Mouse (Mus musculus) embryonic facial prominence, embryonic 13.5 days (tissue): ENCODE measurements at regions not wholly inside any gene's neighbourhood (a gene's known extent, or its start where the extent isn't known, plus 50 kb on each side); places are given as distances from the start of the nearest gene placed in this dataset.

ENCODE experiments used
- ATAC-seq: fragments of 200-750 bp; cut with Nextera tagmentation; 2 replicates; pipeline ENCODE4 v1.8.0; 2017; ENCODE audit warnings: low read depth; ENCODE audit not compliant: insufficient number of reproducible peaks, insufficient read depth, low FRiP score, low TSS enrichment
- H3K27ac ChIP-seq: fragments of 300-500 bp; sonication (generic); 2 replicates; pipeline ENCODE4 v1.5.1; 2015; ENCODE audit warnings: moderate library complexity, mild to moderate bottlenecking, inconsistent platforms
- H3K27me3 ChIP-seq: fragments of 300-500 bp; sonication (generic); 2 replicates; pipeline ENCODE4 v1.6.1; 2015; ENCODE audit warnings: mild to moderate bottlenecking, inconsistent platforms
- H3K36me3 ChIP-seq: fragments of 300-500 bp; sonication (generic); 2 replicates; pipeline ENCODE4 v1.6.1; 2015; ENCODE audit warnings: mild to moderate bottlenecking, inconsistent platforms
- H3K4me1 ChIP-seq: fragments of 300-500 bp; sonication (generic); 2 replicates; pipeline ENCODE4 v1.6.1; 2015; ENCODE audit warnings: inconsistent platforms
- H3K4me2 ChIP-seq: fragments of 300-500 bp; sonication (generic); 2 replicates; pipeline ENCODE4 v1.6.1; 2015; ENCODE audit warnings: moderate library complexity, mild to moderate bottlenecking, inconsistent platforms
- H3K4me3 ChIP-seq: fragments of 300-500 bp; sonication (generic); 2 replicates; pipeline ENCODE4 v1.5.1; 2015; ENCODE audit warnings: mild to moderate bottlenecking, inconsistent platforms
- H3K9ac ChIP-seq: fragments of 300-500 bp; sonication (generic); 2 replicates; pipeline ENCODE4 v1.6.1; 2015; ENCODE audit warnings: mild to moderate bottlenecking, inconsistent platforms
- H3K9me3 ChIP-seq: fragments of 300-500 bp; sonication (generic); 2 replicates; pipeline ENCODE4 v1.6.1; 2016; ENCODE audit warnings: inconsistent platforms
- WGBS: fragments of 180-500 bp; shearing (Covaris S2); methylation state at CpG from one replicate; pipeline ENCODE4 v1.1.7; 2015; ENCODE audit warnings: mixed read lengths; 5-methylcytosine and 5-hydroxymethylcytosine counted together

DNA sequence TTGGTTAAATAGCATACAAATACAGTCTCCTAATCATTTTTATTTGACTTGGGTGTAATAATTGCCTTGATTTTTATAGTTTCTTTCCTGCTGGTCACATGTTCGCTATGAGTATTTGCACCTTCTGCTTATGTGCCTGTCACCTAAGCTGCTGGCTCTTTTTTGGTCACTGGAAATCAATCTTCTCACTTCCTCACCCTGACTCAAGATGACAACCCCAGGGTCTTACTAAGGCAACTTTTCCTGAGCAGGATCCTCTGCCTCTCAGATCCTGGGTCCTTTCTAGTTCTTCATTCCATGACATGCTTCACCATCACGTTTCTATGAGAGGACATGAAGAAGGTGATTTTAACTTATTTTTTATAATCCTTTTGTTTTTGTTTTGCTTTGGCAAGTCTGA lies 762.6 kb upstream of the Lrrc6 start:
- H3K27me3 ChIP-seq: no peaks in the 10 kb centered on the region
- peak overlapping the region; percentile 68 for H3K27ac ChIP-seq
- H3K4me1 ChIP-seq: peaks cover 8% of the 10 kb centered on the region
- 64% methylated on average over 2 of the region's 2 CpGs for WGBS
- ATAC-seq: no peak
- H3K9ac ChIP-seq: no peak overlapping the region
- H3K36me3 ChIP-seq: no peaks in the 10 kb centered on the region
- H3K9me3 ChIP-seq: no peaks in the 10 kb centered on the region
- no peak overlapping the region for H3K4me3 ChIP-seq
- H3K4me2 ChIP-seq: 0 out of 2 replicates have a peak overlapping the region, but pooled peaks have one; percentile 30

- H3K4me2 ChIP-seq: no peak overlapping the region
- no peak overlapping the region for H3K27ac ChIP-seq
- H3K9ac ChIP-seq: no peak overlapping the region
- H3K4me1 ChIP-seq: peaks cover 8% of the 10 kb centered on the region
- H3K36me3 ChIP-seq: no peaks in the 10 kb centered on the region
- WGBS: 97% methylated on average over 2 of the region's 2 CpGs
- H3K9me3 ChIP-seq: no peaks in the 10 kb centered on the region
- no peak for ATAC-seq
- no peak overlapping the region for H3K4me3 ChIP-seq
- no peaks in the 10 kb centered on the region for H3K27me3 ChIP-seq
Observed at GRCm38 (mm10) chr15:67262269-67262668, 761.6 kb upstream of the Lrrc6 start.

- Histone ChIP-seq H3K4me1 (peaks cover 8% of the 10 kb centered on the region), H3K9ac (no peak overlapping the region), H3K27me3 (no peaks in the 10 kb centered on the region), H3K4me3 (no peak overlapping the region), H3K36me3 (no peaks in the 10 kb centered on the region), H3K27ac (no peak overlapping the region), H3K9me3 (no peaks in the 10 kb centered on the region), H3K4me2 (no peak overlapping the region)
- 78% methylated on average over 3 of the region's 3 CpGs for WGBS
- no peak for ATAC-seq
Observed at GRCm38 (mm10) chr15:67260666-67261065, 760.0 kb upstream of the Lrrc6 start.

DNA sequence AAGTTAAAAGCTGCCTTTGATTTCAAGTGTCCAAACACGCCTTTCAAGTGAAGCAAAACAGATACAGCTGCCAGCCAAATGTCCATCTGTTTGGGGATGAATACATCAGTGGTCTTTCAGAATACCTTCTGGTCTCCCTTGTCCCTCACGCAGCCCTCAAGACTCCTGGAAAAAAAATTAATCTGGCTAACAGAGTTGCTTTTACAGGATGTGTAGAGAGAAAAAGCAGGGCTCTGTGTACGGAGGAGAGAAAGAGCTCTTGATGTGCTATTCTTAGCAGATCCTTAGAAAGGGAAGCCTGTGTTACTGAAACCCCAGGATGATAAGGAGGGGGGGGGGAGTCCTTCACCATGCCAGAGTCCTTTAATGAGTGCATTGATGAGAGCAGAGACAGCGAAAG lies 748.4 kb upstream of the Lrrc6 start:
- H3K27me3 ChIP-seq: no peaks in the 10 kb centered on the region
- H3K27ac ChIP-seq: no peak overlapping the region
- WGBS: 24% methylated on average over 4 of the region's 4 CpGs
- H3K9ac ChIP-seq: no peak overlapping the region
- H3K4me3 ChIP-seq: no peak overlapping the region
- no peaks in the 10 kb centered on the region for H3K36me3 ChIP-seq
- ATAC-seq: no peak
- no peaks in the 10 kb centered on the region for H3K9me3 ChIP-seq
- no peak overlapping the region for H3K4me2 ChIP-seq
- no peaks in the 10 kb centered on the region for H3K4me1 ChIP-seq

GRCm38 (mm10) chr15:67248471-67248870 lies 747.8 kb upstream of the Lrrc6 start:
- H3K27ac ChIP-seq: no peak overlapping the region
- ATAC-seq: no peak
- H3K4me1 ChIP-seq: no peaks in the 10 kb centered on the region
- H3K4me2 ChIP-seq: no peak overlapping the region
- H3K4me3 ChIP-seq: no peak overlapping the region
- no peak overlapping the region for H3K9ac ChIP-seq
- H3K27me3 ChIP-seq: no peaks in the 10 kb centered on the region
- H3K9me3 ChIP-seq: no peaks in the 10 kb centered on the region
- H3K36me3 ChIP-seq: no peaks in the 10 kb centered on the region

- H3K4me2 ChIP-seq: no peak overlapping the region
- no peak for ATAC-seq
- H3K4me1 ChIP-seq: no peaks in the 10 kb centered on the region
- H3K9me3 ChIP-seq: no peaks in the 10 kb centered on the region
- no peak overlapping the region for H3K9ac ChIP-seq
- H3K4me3 ChIP-seq: no peak overlapping the region
- 71% methylated on average over 4 of the region's 4 CpGs for WGBS
- no peaks in the 10 kb centered on the region for H3K27me3 ChIP-seq
- H3K36me3 ChIP-seq: no peaks in the 10 kb centered on the region
- no peak overlapping the region for H3K27ac ChIP-seq
Observed at GRCm38 (mm10) chr15:67245658-67246268, 745.1 kb upstream of the Lrrc6 start.

- Histone ChIP-seq H3K27ac (no peak overlapping the region), H3K4me3 (no peak overlapping the region), H3K9me3 (no peaks in the 10 kb centered on the region), H3K4me1 (no peaks in the 10 kb centered on the region), H3K27me3 (no peaks in the 10 kb centered on the region), H3K9ac (no peak overlapping the region), H3K36me3 (no peaks in the 10 kb centered on the region), H3K4me2 (no peak overlapping the region)
- ATAC-seq: no peak
- WGBS: 66% methylated on average over 10 of the region's 10 CpGs
Observed at GRCm38 (mm10) chr15:67244908-67245657, 744.4 kb upstream of the Lrrc6 start.

- ATAC-seq: no peak
- H3K4me3 ChIP-seq: no peak overlapping the region
- no peaks in the 10 kb centered on the region for H3K36me3 ChIP-seq
- no peak overlapping the region for H3K4me2 ChIP-seq
- H3K9me3 ChIP-seq: no peaks in the 10 kb centered on the region
- 79% methylated on average over 5 of the region's 5 CpGs for WGBS
- no peak overlapping the region for H3K9ac ChIP-seq
- H3K27me3 ChIP-seq: no peaks in the 10 kb centered on the region
- no peak overlapping the region for H3K27ac ChIP-seq
- H3K4me1 ChIP-seq: no peaks in the 10 kb centered on the region
Observed at GRCm38 (mm10) chr15:67235107-67235785, 734.5 kb upstream of the Lrrc6 start.

DNA sequence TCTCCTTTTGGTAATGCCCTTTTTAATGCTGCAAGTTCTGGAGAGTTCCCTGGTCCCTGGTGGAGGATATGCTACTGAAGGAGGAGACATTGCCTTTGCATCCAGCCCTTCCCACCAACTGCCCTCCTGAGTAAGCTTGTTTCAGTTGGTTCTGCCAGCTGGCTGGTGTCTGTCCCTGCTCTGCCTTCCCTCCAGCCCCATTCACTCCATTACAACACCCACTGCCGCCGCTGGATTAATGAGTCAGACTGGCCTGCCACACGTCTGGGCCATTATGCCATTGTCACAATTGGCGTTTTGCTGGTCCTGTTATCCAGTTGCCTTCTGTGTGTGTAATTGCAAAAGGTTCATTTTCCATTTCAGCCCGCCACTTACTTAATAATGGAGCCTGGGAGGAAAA lies 728.6 kb upstream of the Lrrc6 start:
- Histone ChIP-seq H3K27me3 (no peaks in the 10 kb centered on the region), H3K27ac (no peak overlapping the region), H3K4me3 (no peak overlapping the region), H3K9ac (no peak overlapping the region), H3K4me2 (no peak overlapping the region), H3K36me3 (no peaks in the 10 kb centered on the region), H3K9me3 (no peaks in the 10 kb centered on the region), H3K4me1 (peaks cover 12% of the 10 kb centered on the region; the same call in 1 of the 2 replicates)
- WGBS: 74% methylated on average over 5 of the region's 5 CpGs
- ATAC-seq: no peak

- no peaks in the 10 kb centered on the region for H3K36me3 ChIP-seq
- H3K27ac ChIP-seq: no peak overlapping the region
- ATAC-seq: no peak
- H3K4me2 ChIP-seq: no peak overlapping the region
- no peaks in the 10 kb centered on the region for H3K9me3 ChIP-seq
- 82% methylated on average over 2 of the region's 2 CpGs for WGBS
- no peak overlapping the region for H3K4me3 ChIP-seq
- H3K9ac ChIP-seq: no peak overlapping the region
- no peaks in the 10 kb centered on the region for H3K27me3 ChIP-seq
- H3K4me1 ChIP-seq: peaks cover 12% of the 10 kb centered on the region; the same call in 1 of the 2 replicates
Observed at GRCm38 (mm10) chr15:67228633-67229032, 727.9 kb upstream of the Lrrc6 start.

DNA sequence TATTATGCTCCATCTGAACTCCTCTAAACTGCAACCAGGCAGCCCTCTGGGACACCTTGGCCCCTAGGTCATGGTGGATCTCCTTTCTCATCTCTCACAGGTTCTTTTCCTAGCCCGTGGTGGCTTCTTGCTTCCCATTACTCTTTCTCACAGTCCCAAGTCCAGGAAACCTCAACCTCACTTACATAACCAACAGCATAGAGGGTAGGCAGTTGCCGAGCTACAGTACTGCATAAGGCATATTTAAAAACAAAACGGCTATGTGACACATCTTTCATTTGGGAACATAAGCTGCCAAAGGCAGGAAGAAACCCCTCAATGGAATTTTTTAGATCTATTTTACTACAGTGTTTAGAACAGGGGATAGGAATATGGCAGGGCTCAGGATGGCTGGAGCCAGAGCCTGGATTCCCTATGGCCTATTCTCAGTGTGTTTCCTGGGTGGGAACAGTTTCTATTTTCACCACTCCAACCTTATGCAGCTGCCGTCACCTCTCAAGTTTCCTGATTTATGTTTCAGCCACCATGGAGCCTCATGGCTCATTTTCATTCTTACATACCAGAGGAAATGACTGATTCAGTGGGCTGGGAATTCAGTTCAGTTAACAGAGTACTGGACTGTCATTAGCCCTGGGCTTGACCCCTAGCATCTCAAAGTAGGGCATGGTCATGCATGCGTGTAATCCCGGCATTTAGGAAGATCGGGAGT lies 726.9 kb upstream of the Lrrc6 start:
- Histone ChIP-seq H3K9me3 (no peaks in the 10 kb centered on the region), H3K27ac (no peak overlapping the region; the same call in 1 of the 2 replicates), H3K4me3 (no peak overlapping the region), H3K9ac (no peak overlapping the region), H3K4me2 (no peak overlapping the region), H3K4me1 (peaks cover 12% of the 10 kb centered on the region; the same call in 1 of the 2 replicates), H3K27me3 (no peaks in the 10 kb centered on the region), H3K36me3 (no peaks in the 10 kb centered on the region)
- 72% methylated on average over 7 of the region's 7 CpGs for WGBS
- no peak for ATAC-seq
